Mouse (Mus musculus) layer of hippocampus, postnatal 36 days (tissue): ENCODE results near the gene Zfp719. TPM values are rescaled to one million over a fixed set of nuclear protein-coding genes. Genes with fewer than 3 reads are reported as not detected.
A peak's percentile ranks its signal among the peaks of the same experiment; 100 is the strongest.

Experiments used
- DNase-seq, 2 experiments: peaks; one replicate each; pipeline ENCODE4 v3.0.0; 2022
- total RNA-seq, 2 experiments: library from RNA; stranded (reverse); gene quantifications; 2 replicates each; pipeline ENCODE4 v1.2.3; 2021

The Zfp719 gene
- 10 to 100 TPM; 22.0 to 22.1 TPM for total RNA-seq

DNA sequence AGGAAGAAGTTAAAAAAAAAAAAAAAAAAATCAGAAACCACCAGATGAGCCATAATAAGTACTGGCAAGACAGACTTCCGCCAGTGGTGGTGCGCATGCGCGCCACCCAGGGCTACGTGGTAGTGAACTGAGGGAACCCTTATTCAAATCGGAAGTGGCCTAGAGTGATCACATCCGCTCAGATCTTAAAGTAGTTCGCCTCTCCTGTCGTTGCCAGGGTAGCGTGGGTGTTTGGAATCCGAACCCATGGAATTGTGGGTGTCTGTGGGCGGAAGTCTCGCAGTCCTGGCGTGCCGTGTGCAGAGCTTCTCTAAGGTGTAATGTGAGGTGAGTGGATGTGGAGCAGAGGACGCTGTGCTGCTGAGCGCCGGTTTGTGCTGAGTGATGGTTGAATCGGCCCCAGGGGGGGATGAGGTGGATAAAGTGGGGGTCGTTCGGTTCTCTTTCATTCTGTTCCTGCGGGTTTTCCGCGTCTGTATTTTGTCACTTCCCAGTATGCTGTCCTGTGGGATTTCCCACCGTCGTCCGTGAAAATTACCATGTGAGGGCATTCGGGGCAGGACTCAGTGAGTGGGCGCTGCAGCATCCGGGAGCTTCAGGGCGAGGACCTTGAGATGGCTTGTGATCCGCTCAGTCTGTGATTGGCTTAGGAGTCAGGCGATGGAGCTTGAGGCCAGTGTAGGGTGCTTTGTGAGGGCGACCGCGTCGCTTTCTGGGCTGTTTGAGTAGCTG is at the start of gene Zfp719:
Gene Zfp719 (plus strand): TSS at position 171 of the 732 bp plus-strand sequence.
- DNase-seq: peak; percentile 87 to 89

DNA sequence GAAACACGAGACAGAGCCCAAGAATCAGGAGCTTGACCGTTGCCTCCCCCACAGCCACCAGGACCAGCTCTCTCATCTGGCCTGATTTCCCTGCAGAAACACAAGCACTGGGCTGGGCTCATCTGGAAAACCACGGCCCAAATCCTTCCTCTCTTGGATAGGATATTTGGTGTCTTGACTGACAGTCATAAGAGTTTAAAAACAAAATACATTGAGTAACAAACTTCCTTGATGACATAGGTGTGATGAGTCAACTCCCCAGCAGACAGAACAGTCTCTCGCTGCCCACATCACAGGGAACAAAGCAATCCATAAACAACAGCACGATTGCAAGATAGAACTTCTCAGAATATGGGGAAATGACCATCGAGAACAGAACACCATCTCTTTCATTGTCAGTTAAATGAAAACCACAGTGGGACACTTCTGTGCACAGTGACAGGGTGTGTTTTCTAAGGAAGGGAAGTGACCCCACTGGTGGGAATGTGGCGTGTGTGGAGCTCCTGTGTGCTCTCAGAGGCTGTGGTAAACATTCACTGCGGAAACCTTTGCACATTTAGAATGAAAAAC is 49.1 kb upstream of the Zfp719 start:
- DNase-seq: no peak

DNA sequence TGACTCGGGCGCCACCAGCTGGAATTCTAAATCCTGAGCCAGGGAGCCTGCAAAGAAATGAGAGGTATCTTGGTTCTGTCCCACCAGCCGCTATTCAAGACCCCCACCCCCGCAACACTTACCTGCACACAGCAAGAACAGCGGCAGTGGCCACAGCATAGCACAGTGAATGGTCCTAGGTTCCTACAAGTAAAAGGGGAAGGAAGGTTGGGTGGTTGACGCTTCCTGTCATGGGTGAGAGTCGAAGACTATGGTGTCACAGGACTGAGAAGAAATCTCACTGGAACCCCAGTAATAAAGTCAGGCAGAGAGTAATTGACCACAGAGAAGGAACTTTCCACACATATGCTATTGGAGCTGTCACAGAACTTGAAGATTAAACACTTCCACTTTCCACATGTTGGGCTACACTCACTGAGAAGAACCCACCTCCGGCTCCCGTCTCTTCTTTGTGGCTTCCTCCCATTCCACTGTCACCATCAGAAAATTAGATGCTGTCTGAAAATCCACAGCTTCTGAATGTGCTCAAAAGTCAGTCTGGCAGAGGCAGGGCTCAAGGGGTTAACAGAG is 46.4 kb upstream of the Zfp719 start:
- DNase-seq: no peak

DNA sequence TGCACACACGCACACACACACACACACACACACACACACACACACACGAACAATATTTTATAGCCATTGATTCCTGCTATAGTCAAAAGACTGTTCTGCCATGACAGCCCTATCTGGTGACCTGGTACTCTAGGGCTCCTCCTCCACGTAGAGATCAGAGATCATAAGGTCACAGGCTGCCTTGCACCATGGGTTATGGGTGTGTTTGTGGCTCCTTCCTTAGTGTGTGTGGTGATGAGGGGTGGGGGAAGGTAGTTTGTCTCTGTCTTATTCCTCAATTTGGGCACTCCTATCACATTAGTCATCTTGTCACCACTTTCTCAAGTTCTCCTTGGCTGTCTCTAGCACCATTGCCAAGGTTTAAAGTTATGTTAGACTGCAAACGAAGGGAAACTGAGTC is 40.9 kb upstream of the Zfp719 start:
- no peak for DNase-seq

DNA sequence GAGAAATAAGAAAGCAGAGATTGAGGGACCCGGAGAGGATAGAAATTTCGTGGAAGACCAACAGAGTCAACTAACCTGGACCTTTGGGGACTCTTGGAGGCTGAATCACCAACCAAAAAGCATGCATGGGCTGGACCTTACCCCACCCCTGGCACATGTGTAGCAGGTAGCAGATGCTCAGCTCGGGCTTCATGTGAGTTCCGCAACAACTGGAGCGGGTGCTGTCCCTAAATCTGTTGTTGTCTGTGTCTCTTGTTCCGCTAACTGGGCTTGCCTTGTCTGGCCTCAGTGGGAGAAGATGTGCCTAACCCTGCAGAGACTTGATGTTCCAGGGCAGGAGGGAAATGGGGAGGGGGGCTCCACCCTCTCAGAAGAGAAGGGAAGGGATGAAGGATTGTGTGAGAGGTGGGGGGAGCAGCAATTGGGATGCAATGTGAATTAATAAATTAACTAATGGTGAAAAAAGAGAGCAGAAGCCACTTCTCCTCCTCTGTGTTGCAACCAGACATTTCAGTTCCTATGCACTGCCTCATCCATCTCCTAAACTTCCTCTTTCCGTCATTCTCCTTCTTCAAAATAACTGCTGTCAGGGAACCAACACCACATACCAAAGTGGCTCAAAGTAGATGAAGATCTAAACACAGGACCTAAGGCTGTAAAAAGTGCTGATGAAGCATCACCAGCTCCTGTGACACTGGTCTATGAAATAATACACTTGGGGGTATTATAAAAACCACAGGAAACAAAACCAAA is 35.0 kb upstream of the Zfp719 start, which contains the start of gene Cd33:
Gene Cd33 (minus strand): TSS at position 204 of the 753 bp plus-strand sequence.
- no peak for DNase-seq

DNA sequence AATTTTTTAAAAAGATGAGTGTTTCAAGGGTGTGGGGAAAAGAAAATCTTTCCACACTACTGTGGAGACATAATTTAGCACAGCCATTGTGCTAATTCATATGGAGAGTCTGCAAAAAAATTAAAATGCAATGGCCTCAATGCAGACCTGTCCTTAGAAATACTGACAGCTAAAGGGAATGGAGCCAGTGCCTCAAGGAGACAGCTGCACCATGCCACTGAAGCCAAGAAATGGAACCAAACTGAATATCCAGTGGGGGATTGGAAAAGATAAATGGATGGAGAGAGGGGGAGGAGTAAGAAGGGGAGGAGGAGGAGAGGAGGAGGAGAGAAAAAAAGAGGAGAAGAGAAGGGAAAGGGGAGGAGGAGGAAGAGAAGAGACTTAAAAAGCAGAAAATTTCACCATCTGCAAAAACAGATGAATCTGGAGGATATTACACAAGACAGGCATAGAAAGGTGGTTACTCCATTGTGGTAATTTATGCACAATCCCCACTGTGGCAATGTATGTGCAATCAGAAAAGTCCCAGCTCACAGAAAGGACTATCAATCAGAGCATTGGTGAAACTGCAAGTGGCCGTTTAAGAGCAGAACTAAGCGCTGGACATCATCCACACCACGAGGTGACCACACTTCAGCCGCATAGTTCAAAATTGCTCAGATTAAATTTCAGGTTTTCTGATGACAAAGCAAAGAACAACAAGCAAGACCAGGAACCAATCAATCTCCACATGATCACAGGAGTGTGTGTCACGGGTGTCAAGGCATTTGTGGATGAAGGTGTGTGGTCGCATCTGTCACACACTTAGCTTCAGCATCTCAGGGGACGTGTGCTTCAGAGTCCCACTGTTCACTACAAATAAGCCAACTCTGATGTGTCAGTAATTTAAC is 33.5 kb upstream of the Zfp719 start:
- DNase-seq: no peak

DNA sequence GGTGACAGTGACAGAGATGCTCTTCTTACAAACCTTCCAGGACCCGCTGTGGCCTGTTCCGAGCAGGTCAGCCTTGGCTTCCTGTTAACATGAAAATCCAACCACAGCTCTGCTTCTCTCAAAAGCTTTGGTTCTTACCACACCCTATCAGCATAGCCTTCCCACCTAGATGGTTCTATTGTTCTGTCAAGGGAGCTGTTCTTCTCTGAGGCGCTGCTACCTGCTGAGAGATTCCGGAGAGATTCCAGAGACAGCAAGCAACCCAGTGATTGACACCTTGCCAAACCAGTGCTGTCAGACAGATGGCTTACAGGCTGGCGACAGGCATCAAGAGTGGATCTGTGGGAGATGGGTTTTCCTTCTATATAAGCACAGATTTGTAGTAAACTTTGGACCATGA is 31.7 kb upstream of the Zfp719 start:
- DNase-seq: peak; percentile 15 to 40

DNA sequence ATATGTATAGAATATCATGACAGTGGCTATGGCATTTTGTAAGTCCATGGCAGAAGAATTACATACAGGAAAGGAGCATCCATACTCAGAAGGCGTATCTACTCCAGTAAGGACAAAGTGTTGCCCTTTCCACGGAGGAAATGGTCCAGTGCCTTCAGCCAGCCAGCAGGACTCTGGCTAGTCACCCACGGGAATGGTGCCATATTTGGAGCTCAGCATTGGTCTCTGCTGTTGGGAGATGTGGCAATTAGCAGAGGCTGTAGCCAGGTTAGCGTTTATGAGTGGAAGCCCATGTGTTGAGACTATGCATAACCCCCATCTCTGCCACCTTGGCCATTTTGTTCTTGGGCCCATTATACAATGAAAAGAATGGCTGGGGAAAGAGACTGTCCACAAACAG is 31.2 kb upstream of the Zfp719 start:
- no peak for DNase-seq

DNA sequence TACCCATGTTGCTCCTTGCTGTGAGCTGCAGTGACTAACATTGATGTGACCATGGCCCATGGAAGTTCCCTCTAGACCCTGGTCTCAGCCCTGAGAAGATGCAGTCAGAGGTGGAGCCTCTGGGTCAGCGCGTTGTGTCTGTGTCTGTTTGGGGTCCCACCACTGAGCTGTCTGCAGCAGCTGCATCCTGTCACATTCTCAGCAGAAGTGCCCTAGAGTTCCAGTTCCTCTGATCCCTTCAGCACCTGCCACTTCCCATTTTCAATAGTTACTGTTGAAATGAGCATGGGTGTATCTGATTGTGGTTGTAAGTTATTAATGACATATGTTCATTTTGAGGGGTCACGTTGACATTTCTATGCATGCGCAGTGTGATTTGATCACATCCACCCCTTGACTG is 26.3 kb upstream of the Zfp719 start:
- no peak for DNase-seq

DNA sequence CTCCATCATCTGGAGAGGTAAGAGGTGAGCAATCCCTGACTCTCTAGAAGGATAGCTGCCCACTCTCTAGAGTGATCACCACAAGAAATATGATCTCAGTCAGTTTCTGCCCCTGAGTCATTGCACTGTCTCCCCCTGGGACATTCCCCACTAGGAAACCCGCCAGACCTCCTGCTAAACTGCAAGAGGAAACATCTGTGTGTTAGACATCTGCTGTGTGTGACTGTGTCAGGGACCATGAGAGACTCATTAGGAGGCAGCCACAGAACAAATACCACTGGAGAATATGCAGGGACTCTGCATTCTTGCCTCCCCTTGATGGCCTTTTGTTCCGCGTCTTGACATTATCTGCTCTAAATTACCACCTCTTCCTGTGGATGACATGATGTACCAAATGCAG is 24.9 kb upstream of the Zfp719 start:
- DNase-seq: no peak

DNA sequence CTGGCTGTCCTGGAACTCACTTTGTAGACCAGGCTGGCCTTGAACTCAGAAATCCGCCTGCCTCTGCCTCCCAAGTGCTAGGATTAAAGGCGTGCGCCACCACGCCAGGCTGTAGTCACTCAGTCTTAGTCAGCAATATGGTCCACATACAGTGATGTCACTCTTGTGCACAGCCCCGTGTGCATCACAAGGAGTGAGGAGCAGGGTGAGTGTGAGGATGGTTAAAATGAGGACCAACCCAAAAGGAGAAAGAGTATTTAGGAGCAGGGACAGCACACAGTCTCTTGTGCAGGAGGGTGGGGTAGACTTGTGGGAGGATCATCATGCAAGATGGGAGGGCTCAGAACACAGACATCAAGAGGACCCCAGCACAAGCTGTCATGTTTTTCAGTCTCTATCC is 24.1 kb upstream of the Zfp719 start:
- DNase-seq: no peak

DNA sequence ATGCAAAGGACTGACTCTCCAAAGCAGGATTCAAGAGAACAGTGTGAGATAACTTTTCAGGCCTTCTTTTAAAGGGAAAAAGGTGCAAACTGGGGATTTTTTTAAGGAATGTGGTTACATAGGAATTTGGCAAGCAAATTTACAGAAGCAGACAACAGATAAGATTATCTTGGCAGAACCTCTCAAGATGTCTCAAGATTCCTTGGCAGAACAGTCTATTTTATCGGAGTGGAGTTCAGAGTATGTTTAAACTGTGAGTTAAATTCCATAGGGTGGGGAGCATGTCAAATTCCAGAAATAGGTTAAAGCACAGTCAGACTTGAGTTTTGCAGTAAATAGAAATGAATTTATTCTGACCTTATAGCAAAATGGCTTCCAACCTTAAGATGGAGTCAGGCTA is 22.5 kb upstream of the Zfp719 start:
- DNase-seq: no peak

DNA sequence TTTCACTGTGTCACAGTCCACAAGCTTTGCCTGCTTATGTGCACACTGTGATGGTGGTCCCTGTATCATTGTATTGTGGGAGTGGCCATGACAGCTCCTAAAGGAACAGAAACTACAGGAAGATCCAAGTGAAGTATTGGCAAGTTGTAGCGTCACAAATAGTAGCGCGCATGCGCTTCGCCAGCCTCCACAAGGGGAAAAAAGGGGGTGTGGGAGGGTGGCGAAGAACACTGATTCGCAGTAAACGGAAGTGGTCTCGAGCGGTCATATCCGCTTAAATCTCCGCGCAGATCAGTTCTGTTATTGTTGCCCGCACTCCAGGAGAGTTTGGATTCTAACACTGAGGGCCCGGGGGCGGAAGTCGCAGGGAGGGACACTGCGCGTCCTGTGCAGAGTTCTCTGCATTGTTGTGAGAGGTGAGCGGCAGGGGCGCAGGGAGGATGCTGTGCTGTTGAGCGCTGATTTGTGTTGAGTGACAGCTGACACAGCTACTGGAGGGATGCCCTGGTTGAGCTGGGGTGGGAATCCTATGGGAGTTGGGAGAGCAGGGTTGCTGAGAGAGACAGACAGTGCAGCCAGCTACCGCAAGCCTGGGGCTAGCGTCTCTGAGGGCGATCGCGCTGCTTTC is 17.3 kb upstream of the Zfp719 start, which contains the start of gene Zfp658:
Gene Zfp658 (plus strand): TSS at position 251 of the 628 bp plus-strand sequence.
- DNase-seq: peak; percentile 84 to 87

DNA sequence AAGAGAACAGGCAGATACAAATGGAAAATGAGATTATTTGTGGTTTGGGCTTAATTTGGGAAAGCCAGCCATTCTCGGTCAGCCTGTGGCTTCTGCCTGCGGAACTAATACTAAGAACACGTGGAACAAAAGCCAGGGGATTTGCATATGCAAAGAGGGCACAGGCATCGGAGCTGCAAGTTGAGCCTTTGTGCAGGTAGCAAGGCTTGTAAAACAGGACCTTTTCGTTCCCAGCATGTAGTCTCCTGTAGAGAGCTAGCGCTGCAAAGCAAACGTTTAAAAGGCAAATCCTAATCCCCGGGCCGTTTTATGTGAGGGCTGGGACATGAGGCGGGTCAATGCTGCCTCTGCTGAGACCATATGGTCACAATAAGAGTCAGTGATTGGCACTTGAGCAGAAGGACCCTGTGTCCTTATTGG is 16.7 kb upstream of the Zfp719 start:
- DNase-seq: no peak

DNA sequence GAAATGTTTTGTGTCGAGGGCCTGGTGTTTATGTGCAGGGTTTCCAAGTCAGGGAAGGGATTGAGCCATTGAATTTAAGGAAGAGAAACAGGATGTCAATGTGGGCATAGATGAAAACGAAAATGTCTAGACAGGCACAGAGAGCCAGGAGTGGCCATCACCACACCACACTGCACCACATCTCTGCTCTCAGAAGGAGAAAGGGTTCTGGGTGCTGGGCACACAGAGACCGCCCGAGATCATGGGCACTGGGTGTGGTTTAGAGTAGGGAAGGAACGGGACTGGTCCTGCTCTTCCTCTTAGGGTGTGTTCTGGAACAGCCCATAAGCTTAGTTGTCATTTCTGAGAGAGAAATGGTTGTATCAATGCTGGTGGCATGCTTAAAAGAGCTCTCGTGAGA is 16.1 kb upstream of the Zfp719 start:
- DNase-seq: no peak

DNA sequence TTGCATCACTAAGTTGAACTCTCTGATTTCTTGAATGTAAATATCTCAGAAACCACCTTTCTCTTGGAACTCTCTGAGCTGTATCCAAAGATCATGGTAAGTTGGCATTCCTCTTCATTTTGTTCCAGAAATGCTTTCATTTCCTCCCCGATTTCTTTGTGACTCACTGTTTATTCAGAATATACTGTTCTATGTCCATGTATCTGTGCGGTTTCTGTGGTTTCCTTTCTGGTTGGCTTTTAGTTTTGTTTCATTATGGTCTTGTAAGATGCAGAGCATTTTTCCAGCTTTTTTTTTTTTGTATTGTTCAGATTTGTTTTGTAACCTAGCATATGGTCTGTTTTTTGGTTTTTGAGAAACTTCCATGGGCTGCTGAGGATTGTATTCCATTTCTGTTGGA is 8.2 kb upstream of the Zfp719 start:
- no peak for DNase-seq

DNA sequence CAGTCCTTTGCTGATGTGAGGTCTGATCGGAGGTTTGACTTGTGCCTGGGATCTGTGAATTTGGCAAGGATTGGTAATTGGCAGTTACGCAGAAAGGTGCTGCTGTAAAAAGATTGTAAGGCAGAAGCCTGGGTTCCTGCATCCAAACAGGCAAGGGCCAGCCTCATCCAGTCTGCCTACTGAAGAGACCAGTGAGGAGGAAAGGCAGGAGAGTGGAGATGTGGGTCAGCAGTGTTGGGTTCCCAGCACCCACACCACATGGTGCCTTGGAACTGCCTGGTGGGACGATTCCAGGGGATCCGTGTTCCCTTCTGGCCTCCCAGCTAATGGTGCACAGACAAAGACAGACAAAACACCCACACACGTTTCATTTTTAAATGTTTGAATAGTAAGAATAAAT is 1.1 kb downstream of the Zfp719 start:
- DNase-seq: peak; percentile 46 to 53

DNA sequence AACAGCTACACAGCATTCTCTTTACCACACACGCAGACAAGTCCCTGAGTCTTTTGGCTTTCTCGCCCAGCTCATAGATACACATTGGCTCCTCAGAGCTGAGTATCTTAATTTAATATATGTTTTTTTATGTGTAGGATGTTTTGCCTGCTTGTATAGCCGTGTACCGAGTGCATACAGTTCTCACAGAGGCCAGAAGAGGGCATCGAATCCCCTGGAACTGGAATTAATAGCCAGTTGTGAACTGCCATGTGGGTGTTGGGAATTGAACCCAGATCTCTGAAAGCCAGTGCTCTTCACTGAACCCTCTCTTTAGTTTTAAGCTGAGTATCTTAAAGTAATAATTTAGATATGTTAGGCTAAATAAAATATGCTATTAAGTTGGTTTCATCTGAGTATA is 5.4 kb downstream of the Zfp719 start:
- no peak for DNase-seq

DNA sequence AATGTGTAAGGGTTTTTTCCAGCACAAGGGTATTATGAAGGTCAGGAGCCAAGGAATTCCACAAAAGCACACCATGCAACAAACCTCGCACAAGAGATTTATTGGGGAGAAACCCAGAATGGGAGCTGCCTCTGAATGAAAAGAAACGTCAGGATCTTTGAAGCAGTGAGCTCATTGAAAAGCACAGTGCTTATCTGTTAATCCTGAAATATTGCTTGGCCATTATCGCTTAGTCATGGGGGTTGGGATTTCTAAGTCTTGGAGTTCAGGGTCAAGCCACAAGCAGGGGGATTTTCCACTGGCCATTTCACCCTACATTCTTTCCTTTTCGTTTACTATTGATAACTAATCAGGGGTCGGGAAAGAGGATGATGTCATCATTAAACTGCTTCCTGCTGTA is 22.5 kb downstream of the Zfp719 start:
- DNase-seq: no peak

DNA sequence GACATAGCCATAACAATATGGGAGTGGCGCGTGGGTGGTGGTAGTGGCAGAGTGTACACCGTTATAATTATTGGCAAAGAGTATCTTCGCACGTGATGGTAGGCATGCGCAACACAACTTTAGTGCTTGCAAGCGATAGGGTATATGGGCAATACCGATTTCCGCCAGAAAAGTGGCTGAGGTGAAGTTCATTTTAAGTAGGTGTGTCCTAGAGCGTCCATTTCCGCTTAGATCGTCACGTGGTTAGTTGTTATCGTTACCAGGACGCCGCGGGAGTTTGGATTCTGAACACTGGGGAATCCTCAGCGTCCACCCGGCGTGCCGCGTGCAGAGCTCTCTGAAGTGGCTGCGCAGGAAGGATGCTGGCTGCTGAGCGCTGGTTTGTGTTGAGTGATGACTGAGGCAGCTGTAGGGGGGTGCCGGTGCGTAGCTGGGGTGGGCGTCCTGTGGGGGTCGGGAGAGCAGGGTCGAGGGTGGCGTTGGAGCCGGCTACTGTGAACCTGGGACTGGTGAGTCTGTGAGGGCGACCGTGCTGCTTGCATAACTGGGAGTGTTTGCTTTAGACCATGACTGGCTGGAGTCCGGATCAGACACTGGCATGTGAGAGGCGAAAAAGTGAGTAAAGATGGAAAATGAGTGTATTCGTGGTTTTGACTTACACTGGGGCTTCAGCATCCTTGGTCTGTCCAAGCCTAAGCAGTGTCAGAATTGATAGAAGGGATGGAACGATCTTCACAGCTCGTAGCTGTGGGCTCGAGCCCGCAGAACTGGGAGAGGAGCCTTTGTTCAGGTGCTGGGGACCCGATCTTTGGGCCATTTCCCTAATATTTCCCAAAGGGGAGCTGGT is 27.7 kb downstream of the Zfp719 start, which contains the start of gene Zfp819:
Gene Zfp819 (plus strand): TSS at position 274 of the 847 bp plus-strand sequence.
- DNase-seq: peak; percentile 58 to 62
